Mouse (Mus musculus): ENCODE measurements around the gene Mt4.

The Mt4 gene

DNA sequence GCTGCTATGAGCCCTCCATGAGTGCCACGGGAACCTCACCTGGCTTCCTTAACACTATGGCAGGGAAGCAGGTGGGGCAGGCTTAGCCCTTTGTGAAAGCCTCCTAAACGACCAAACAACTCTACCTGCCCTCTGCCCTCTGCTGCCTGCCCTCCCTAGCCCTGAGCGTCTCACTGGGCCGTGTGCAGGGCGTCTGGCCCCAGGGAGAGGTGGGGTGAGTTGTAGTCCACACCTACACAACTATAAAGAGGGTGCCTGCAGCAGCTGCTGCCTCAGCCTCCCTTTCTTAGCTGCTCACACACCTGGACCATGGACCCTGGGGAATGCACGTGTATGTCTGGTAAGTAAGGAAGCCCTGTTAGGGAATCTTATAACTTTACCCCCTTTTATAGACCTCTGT lies at the start of gene Mt4:
Gene Mt4 (plus strand): TSS at position 265 of the 400 bp plus-strand sequence.
- no peak for DNase-seq (ENCODE audit: low spot score in 2 of 2)

DNA sequence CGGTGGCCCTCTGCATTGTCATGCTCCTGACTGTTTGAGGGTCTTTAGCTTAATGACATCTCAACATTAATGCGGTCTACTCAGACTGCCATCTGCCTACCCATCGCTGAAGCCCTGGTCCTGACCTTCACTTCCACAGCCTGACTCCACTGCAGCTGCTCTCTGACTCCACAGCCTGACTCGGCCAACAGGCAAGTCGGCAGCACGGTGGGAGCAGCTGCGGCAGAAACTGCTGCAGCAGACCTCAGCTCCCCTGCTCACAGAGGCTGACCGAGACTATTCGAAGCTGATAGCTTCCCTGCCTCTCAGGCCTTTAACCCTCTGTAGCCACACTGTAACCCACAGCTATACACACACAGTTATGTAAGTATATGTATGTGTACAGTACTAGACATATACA lies 49.0 kb upstream of the Mt4 start:
- no peak for DNase-seq (ENCODE audit: low spot score in 2 of 2)

- no peak for DNase-seq (ENCODE audit: low spot score in 2 of 2)
Observed at GRCm38 (mm10) chr8:94089715-94090114, 47.3 kb upstream of the Mt4 start.

- DNase-seq (ENCODE audit: low spot score in 2 of 2), result no peak
Observed at GRCm38 (mm10) chr8:94092848-94093247, 44.1 kb upstream of the Mt4 start.

- no peak for DNase-seq (ENCODE audit: low spot score in 2 of 2)
Observed at GRCm38 (mm10) chr8:94094281-94094680, 42.7 kb upstream of the Mt4 start.

- peak; percentile 99 to 100 for DNase-seq (ENCODE audit: low spot score in 2 of 2)
Observed at GRCm38 (mm10) chr8:94098081-94098974, 38.7 kb upstream of the Mt4 start, which contains the start of gene Bbs2. Bbs2 (minus strand) TSS chr8:94098928.

DNA sequence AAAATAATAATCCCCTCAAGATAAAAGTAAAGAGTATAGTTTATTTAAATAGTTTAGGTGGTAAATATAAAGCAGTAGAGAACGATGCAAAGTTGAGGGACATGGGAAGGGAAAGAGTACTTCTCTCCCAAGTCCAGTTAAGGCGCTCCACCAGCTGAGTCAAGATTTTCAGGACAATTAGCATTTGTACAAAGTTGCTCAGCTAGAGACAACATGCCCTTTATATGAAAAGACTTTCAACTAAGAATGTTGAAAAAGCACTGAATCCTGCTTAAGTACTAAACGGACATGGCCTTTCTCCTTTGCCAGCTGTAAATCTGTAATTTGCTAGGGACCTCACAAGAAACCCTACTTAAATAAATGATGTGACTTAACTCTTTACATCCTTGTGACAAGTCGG lies 38.0 kb upstream of the Mt4 start:
- DNase-seq (ENCODE audit: low spot score in 2 of 2), result no peak

- DNase-seq (ENCODE audit: low spot score in 2 of 2), result no peak
Observed at GRCm38 (mm10) chr8:94104146-94104545, 32.9 kb upstream of the Mt4 start.

GRCm38 (mm10) chr8:94107871-94108270 lies 29.1 kb upstream of the Mt4 start:
- DNase-seq (ENCODE audit: low spot score in 2 of 2), result peak; percentile 11 to 39

- DNase-seq (ENCODE audit: low spot score in 2 of 2), result no peak
Observed at GRCm38 (mm10) chr8:94109396-94109795, 27.6 kb upstream of the Mt4 start.

GRCm38 (mm10) chr8:94109835-94110234 lies 27.2 kb upstream of the Mt4 start:
- DNase-seq (ENCODE audit: low spot score in 2 of 2), result no peak

DNA sequence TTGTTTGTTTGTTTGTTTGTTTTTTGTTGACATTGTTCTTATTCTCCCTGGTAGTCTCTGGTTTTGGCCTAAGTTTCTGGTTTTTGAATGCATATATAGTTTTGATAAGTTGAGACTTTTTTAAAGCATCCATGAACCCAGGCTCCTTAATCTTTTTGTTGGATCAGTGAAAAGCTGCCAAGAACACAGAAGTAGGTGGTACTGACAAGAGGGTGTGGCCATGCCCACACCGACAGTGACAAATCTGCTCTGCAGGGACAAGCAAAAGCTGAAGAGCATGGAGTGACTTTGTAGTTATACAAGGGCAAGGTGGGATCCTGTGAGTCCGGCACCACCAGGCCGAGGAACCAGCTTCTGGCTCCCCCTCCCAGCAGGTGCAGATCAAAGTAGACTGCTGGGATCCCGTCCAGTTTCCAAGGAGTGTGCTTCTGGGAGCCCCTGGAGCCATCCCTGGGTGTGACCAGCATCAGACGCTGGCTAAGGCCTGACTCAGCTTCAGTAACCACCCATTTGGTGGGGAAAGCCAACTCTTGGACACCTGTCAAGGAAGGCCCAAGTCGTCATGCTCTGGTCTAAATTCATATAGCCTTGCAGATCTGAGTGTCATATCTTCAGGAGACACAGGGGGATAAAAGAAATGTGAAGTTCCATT lies 26.3 kb upstream of the Mt4 start:
- no peak for DNase-seq (ENCODE audit: low spot score in 2 of 2)

DNA sequence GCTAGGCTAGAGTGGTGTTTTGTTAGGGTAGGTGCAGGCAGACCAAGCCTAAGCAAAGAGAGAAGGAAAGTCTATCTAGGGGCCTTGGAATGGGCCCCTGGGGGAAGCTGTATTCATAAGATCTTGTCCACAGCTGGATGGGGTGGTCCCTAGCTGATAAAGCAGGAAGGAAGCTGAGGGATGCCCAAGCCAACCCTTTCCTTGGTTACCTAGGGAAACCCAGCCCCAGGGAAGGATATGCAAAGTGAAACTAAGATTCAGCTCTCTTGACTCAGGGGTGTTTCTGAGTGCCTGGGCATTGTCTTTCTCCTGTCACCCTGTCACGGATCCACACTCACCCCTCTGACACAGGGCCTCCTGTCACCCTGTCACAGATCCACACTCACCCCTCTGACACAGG lies 23.6 kb upstream of the Mt4 start:
- no peak for DNase-seq (ENCODE audit: low spot score in 2 of 2)

- DNase-seq (ENCODE audit: low spot score in 2 of 2), result no peak
Observed at GRCm38 (mm10) chr8:94113972-94114371, 23.0 kb upstream of the Mt4 start.

- DNase-seq (ENCODE audit: low spot score in 2 of 2), result no peak
Observed at GRCm38 (mm10) chr8:94118776-94119430, 18.1 kb upstream of the Mt4 start.

- no peak for DNase-seq (ENCODE audit: low spot score in 2 of 2)
Observed at GRCm38 (mm10) chr8:94121625-94122024, 15.4 kb upstream of the Mt4 start.

DNA sequence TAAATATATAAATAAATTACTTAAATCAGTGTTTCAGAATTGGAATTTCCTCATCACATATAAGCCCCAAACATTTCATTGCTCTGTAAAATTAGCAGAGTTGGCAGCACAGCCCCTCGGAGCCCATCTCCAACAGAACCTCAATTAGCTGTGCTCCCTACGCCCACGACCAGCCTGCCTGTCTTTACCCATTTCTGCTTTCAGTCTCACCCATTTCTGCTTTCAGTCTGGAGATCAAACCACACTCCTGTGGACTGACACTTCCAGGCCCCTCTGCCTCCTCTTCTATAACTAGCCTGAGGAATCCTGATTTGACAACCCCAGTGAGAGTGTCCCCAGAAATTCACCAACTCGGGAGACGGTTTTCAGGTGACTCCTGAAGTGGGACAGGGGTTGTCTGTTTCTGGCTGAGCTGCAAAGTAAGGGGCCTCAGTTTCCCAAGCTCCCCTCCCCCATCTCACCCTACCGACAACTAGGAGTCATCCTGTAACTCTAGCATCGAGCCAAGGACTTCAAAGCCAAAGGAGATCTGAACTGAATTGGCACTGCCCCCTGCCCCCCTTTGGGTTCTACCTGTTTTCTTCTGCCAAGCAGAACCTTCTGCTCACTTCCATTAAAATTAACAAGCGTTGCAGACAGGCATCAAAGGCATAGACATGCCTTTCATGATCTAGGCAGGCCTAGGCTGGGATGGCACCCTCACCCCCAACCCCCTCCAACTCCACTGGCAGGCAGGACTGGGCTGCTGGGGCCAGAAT lies 14.1 kb upstream of the Mt4 start:
- DNase-seq (ENCODE audit: low spot score in 2 of 2), result no peak

DNA sequence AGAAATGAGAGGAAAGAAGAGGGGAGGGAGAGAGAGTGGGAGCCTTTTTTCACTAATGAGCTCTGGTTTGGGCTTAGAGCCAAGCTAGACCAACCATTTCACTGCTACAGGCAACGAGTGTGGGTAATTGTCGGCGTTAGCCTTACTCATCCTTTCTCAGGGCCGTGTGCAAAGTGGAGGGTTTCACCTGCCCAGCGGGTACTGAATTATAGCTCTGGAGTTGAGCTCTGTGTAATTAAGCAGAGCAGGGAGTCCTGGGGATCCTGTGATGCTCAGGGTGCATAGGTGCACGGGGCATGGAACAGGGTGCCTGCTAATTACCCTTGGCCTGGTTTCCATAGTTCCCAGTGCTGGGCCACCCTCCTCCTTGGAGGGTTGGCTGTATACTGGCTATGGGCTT lies 9.3 kb upstream of the Mt4 start:
- no peak for DNase-seq (ENCODE audit: low spot score in 2 of 2)

- DNase-seq (ENCODE audit: low spot score in 2 of 2), result no peak
Observed at GRCm38 (mm10) chr8:94129133-94129789, 7.7 kb upstream of the Mt4 start.

DNA sequence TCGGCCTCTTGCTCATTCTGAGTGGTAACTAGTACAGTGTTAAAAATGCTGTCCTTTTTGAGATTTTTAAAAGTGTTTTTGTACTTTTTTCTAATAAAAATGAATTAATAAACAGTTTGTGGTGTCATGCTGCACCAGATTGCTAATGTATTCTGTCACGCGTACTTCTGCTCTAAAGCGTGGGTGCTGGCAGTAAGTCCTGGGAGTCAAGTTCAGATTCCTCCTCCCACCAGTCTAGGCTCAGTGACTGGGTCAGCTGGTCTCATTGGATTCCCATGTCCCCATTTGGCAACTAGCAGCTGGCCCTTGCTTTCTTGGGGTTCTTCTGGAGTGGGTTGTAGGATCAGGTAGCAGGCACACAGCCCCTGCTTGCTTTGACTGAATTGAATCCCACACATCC lies 6.9 kb upstream of the Mt4 start:
- no peak for DNase-seq (ENCODE audit: low spot score in 2 of 2)

DNA sequence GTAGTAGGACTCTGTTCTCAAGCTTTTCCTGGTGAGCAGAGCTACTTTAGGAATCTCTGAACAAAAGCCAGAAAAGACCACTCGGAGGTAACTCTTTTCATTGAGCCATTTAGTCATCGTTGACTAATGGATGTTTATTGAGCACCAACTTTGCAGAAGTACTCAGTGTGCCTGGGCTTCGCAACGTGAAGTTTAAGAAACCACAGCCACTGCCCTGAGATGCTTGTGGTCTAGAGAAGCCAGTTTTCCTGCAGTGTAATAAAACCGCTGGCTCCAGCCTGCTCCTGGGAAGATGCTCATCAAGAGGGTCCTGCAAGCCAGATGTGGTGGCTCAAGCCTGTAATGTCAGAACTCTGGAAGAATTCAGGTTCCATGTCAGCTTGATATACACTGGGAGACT lies 4.9 kb upstream of the Mt4 start:
- DNase-seq (ENCODE audit: low spot score in 2 of 2), result no peak

All from heart, adult 9 months (tissue).